Mouse (Mus musculus): Measurements from ENCODE around the gene Slamf1. TPM values are rescaled to one million over a fixed set of nuclear protein-coding genes. Genes with fewer than 3 reads are reported as not detected.

The Slamf1 gene
- total RNA-seq, 2 experiments from 2014 or later: 4.3 to 6.2 TPM

Other genes starting within 250 kb of the Slamf1 start
- gene Itln1, start 231.8 kb upstream of the Slamf1 start, total RNA-seq (2014; fragmentation: Nextera tagmentation): not detected in 2 replicates
- not detected in 2 replicates for gene Itln1, start 231.8 kb upstream of the Slamf1 start, total RNA-seq (2017)
- gene Cd244a, start 207.9 kb upstream of the Slamf1 start, total RNA-seq (2014; fragmentation: Nextera tagmentation): 1.8 and 3.9 TPM in 2 replicates
- gene Cd244a, start 207.9 kb upstream of the Slamf1 start, total RNA-seq (2017): 1.7 and 2.4 TPM in 2 replicates
- gene Ly9, start 159.7 kb upstream of the Slamf1 start, total RNA-seq (2014; fragmentation: Nextera tagmentation): 2.1 and 4.1 TPM in 2 replicates
- 5.3 and 9.6 TPM in 2 replicates for gene Ly9, start 159.7 kb upstream of the Slamf1 start, total RNA-seq (2017)
- gene Slamf7, start 114.1 kb upstream of the Slamf1 start, total RNA-seq (2014; fragmentation: Nextera tagmentation): 3.8 and 6.5 TPM in 2 replicates
- gene Slamf7, start 114.1 kb upstream of the Slamf1 start, total RNA-seq (2017): 1.6 and 3.7 TPM in 2 replicates
- 26.9 and 36.0 TPM in 2 replicates for gene Cd48, start 85.1 kb upstream of the Slamf1 start, total RNA-seq (2014; fragmentation: Nextera tagmentation)
- 24.7 and 43.8 TPM in 2 replicates for gene Cd48, start 85.1 kb upstream of the Slamf1 start, total RNA-seq (2017)
- 17.2 and 17.3 TPM in 2 replicates for gene Cd84, start 72.6 kb downstream of the Slamf1 start, total RNA-seq (2014; fragmentation: Nextera tagmentation)
- 20.1 and 61.3 TPM in 2 replicates for gene Cd84, start 72.6 kb downstream of the Slamf1 start, total RNA-seq (2017)
- gene Gm10521, start 128.5 kb downstream of the Slamf1 start, total RNA-seq (2014; fragmentation: Nextera tagmentation): 2.6 and 2.7 TPM in 2 replicates
- gene Gm10521, start 128.5 kb downstream of the Slamf1 start, total RNA-seq (2017): 1.1 TPM in 2 replicates
- 3.7 and 17.0 TPM in 2 replicates for gene Slamf6, start 150.4 kb downstream of the Slamf1 start, total RNA-seq (2014; fragmentation: Nextera tagmentation)
- gene Slamf6, start 150.4 kb downstream of the Slamf1 start, total RNA-seq (2017): 0.50 and 3.5 TPM in 2 replicates